Mouse (Mus musculus): ENCODE data around the gene Nudt8. TPM values are rescaled to one million over a fixed set of nuclear protein-coding genes. Genes with fewer than 3 reads are reported as not detected.

Nudt8 gene
- total and polyA plus RNA-seq, 3 experiments, result 24.7 to 40.2 (median 36.3) TPM

GRCm38 (mm10) chr19:4015635-4016034 lies 15.3 kb downstream of the Nudt8 start:
- no peak for TF ChIP-seq ZKSCAN1 (IDR thresholded peaks at IDR 0.05; ENCODE audit: borderline replicate concordance, low read depth, low read length)
- no peak for TF ChIP-seq RAD21 (IDR thresholded peaks at IDR 0.05; ENCODE audit: low read depth, low read length)
- no peak for TF ChIP-seq MAX (IDR thresholded peaks at IDR 0.05; ENCODE audit: low read length)
- no peak for TF ChIP-seq HCFC1 (IDR thresholded peaks at IDR 0.05; ENCODE audit: low read depth, low read length)
- TF ChIP-seq MEF2A (IDR thresholded peaks at IDR 0.05; ENCODE audit: borderline replicate concordance, low read depth, low read length), result no peak
- no peak for TF ChIP-seq SIN3A (IDR thresholded peaks at IDR 0.05; ENCODE audit: low read length)
- no peak for TF ChIP-seq GABPA (IDR thresholded peaks at IDR 0.05; ENCODE audit: insufficient replicate concordance, low read depth, low read length)
- no peak for TF ChIP-seq SMC3 (IDR thresholded peaks at IDR 0.05; ENCODE audit: low read depth, low read length)
- no peak for TF ChIP-seq CTCF (conservative IDR thresholded peaks at IDR 0.05 in 1 of 2, IDR thresholded peaks at IDR 0.05 in 1 of 2; ENCODE audit: low read depth in 2 of 2, low read length in 2 of 2)
- TF ChIP-seq KAT2A (IDR thresholded peaks at IDR 0.05; ENCODE audit: insufficient replicate concordance, low read length), result no peak
- no peak for TF ChIP-seq E2F4 (IDR thresholded peaks at IDR 0.05; ENCODE audit: insufficient replicate concordance, low read depth, low read length)
- no peak for TF ChIP-seq USF2 (conservative IDR thresholded peaks at IDR 0.05; ENCODE audit: low read depth, low read length)
- no peak overlapping the region for H3K9ac ChIP-seq (ENCODE audit: insufficient read depth, low read depth)
- no peak for DNase-seq (ENCODE audit: extremely low read depth)
- H3K4me3 ChIP-seq (replicated peaks in 1 of 3; ENCODE audit: low read depth in 2 of 3, low read length in 2 of 3, poor library complexity in 1 of 3), result no peak overlapping the region
- H3K4me1 ChIP-seq (ENCODE audit: control insufficient read depth in 1 of 2, insufficient read depth in 2 of 2), result peaks cover 12 to 32% of the 10 kb centered on the region in 2 experiments
- H3K27me3 ChIP-seq (replicated peaks), result peaks cover 2% of the 10 kb centered on the region
- peaks cover 4 to 7% of the 10 kb centered on the region in 2 experiments for H3K36me3 ChIP-seq (replicated peaks in 1 of 2; ENCODE audit: control insufficient read depth in 1 of 2, insufficient read depth in 1 of 2, low read length in 1 of 2)
- no peak overlapping the region for H3K27ac ChIP-seq (ENCODE audit: insufficient read depth, low read depth)
- in situ Hi-C loops (cut with MboI; ENCODE audit: low pct_ligation_motif_present, low pct_unique_long_range_greater_than_20kb, low sequenced_read_pairs) (loop anchor here (5.0 kb wide), 2 partner anchors 37 to 72 kb away; no protein-coding TSS in a partner anchor), dilution Hi-C loops (cut with MboI; ENCODE audit: extremely low pct_ligation_motif_present, extremely low pct_unique_long_range_greater_than_20kb, low sequenced_read_pairs) (no loop called here)
- H3K9me3 ChIP-seq (replicated peaks; ENCODE audit: low read length), result no peaks in the 10 kb centered on the region
- H3K79me2 ChIP-seq (replicated peaks; ENCODE audit: control insufficient read depth, extremely low read depth, insufficient read depth, poor library complexity, severe bottlenecking), result peaks cover 8% of the 10 kb centered on the region; the same call in 1 of the 2 replicates
- H3K4me2 ChIP-seq (ENCODE audit: insufficient read depth, low read depth, poor library complexity, severe bottlenecking), result no peak overlapping the region

- Histone ChIP-seq H3K4me2 (ENCODE audit: insufficient read depth, low read depth, poor library complexity, severe bottlenecking) (no peak overlapping the region), H3K27ac (ENCODE audit: insufficient read depth, low read depth) (no peak overlapping the region), H3K9me3 (replicated peaks; ENCODE audit: low read length) (no peaks in the 10 kb centered on the region), H3K4me3 (replicated peaks in 1 of 3; ENCODE audit: low read depth in 2 of 3, low read length in 2 of 3, poor library complexity in 1 of 3) (no peak overlapping the region), H3K36me3 (replicated peaks in 1 of 2; ENCODE audit: control insufficient read depth in 1 of 2, insufficient read depth in 1 of 2, low read length in 1 of 2) (no peaks in the 10 kb centered on the region), H3K79me2 (replicated peaks; ENCODE audit: control insufficient read depth, extremely low read depth, insufficient read depth, poor library complexity, severe bottlenecking) (no peaks in the 10 kb centered on the region), H3K27me3 (replicated peaks) (peaks cover 2% of the 10 kb centered on the region), H3K4me1 (ENCODE audit: control insufficient read depth in 1 of 2, insufficient read depth in 2 of 2) (peaks cover 9 to 20% of the 10 kb centered on the region in 2 experiments), H3K9ac (ENCODE audit: insufficient read depth, low read depth) (no peak overlapping the region)
- peak; percentile 59 for TF ChIP-seq ZNF384 (IDR thresholded peaks at IDR 0.05; ENCODE audit: low read depth, low read length)
- no peak for TF ChIP-seq RCOR1 (conservative IDR thresholded peaks at IDR 0.05; ENCODE audit: low read depth, low read length)
- dilution Hi-C loops (cut with MboI; ENCODE audit: extremely low pct_ligation_motif_present, extremely low pct_unique_long_range_greater_than_20kb, low sequenced_read_pairs) (no loop called here), in situ Hi-C loops (cut with MboI; ENCODE audit: low pct_ligation_motif_present, low pct_unique_long_range_greater_than_20kb, low sequenced_read_pairs) (loop anchor here (5.0 kb wide), 2 partner anchors 34 to 69 kb away; no protein-coding TSS in a partner anchor)
- DNase-seq (ENCODE audit: extremely low read depth), result no peak
These were observed 17.7 kb downstream of the Nudt8 start for GRCm38 (mm10) chr19:4017921-4018587.

All from CH12.LX (cell line).